Mouse (Mus musculus) brain, embryonic 14.5 days (tissue): Measurements from ENCODE around the gene Wbp2.

Experiments
- CTCF ChIP-seq: fragments of 200-500 bp; IDR thresholded peaks from 2 replicates; pipeline ENCODE4 v1.5.1; 2012; ENCODE audit warnings: inconsistent platforms, mild to moderate bottlenecking, moderate library complexity, borderline replicate concordance; ENCODE audit not compliant: insufficient read depth, insufficient read length; ENCODE audit errors: extremely low read depth
- POLR2A ChIP-seq: fragments of 200-500 bp; IDR thresholded peaks from 2 replicates; pipeline ENCODE4 v1.6.1; 2012; ENCODE audit warnings: mild to moderate bottlenecking, inconsistent platforms, borderline replicate concordance; ENCODE audit not compliant: poor library complexity, insufficient read depth, insufficient read length, severe bottlenecking; ENCODE audit errors: extremely low read depth

- TF ChIP-seq POLR2A (no peak), CTCF (no peak)
Observed at GRCm38 (mm10) chr11:116099462-116099861, 12.7 kb upstream of the Wbp2 start.
